Mouse (Mus musculus): ENCODE results near the gene Ddc. TPM values are rescaled to one million over a fixed set of nuclear protein-coding genes. Genes with fewer than 3 reads are reported as not detected.

The Ddc gene
- 1 to 10 TPM; 5.1 to 5.2 TPM for polyA plus RNA-seq (2017; shearing (Covaris generic))

DNA sequence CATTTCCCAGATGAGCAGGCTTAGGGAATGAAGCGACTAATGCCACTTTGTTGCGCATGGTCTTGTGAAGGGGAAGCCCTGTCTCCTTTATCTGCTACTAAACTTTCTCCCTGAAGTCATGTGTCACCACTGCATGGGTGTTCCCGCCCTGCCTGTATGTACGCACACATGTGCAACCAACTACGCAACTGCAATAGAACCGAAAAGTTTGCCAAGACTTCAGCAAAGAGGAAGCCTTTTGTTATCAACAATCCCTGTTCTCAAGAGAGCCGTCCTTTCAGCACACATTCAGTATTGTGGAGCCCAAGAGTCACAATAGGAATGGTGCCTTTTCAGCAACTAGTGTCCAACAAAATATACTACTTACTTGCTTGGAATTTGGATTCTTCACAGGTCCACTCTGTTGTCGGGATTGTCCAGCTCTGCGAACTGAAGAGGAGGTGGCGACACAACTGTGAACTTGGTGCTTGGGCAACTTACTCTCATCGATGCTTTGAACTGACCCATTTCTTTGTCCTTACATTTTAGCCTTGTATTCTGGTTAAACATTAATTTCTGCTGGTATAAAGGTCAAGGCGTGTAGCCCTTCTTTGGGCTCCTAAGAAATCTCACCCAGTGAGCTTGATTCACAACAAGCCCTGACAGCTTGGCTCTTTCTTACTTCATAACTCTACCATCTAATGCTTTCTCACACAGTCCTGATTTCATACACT is at the start of gene Ddc:
TSS of gene Ddc (minus strand) at position 500 of the 713 bp plus-strand sequence.
- ATAC-seq: no peak

- ATAC-seq: no peak
Measured at GRCm38 (mm10) chr11:11945766-11946165, 47.8 kb upstream of the Ddc start.

- ATAC-seq: no peak
Measured at GRCm38 (mm10) chr11:11944814-11945213, 46.9 kb upstream of the Ddc start.

DNA sequence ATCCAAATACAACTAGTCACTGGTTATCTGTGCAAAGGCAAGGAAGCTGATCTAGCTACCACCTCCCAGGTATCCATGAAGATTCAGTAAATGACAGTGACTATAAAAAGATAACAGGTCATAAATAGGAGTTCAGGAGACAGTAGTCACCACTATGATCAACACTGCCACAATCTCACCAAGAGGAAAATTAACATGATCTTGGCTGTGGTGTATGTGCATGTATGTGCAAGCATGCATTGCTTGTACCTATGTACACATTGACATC is 46.1 kb upstream of the Ddc start:
- no peak for ATAC-seq

DNA sequence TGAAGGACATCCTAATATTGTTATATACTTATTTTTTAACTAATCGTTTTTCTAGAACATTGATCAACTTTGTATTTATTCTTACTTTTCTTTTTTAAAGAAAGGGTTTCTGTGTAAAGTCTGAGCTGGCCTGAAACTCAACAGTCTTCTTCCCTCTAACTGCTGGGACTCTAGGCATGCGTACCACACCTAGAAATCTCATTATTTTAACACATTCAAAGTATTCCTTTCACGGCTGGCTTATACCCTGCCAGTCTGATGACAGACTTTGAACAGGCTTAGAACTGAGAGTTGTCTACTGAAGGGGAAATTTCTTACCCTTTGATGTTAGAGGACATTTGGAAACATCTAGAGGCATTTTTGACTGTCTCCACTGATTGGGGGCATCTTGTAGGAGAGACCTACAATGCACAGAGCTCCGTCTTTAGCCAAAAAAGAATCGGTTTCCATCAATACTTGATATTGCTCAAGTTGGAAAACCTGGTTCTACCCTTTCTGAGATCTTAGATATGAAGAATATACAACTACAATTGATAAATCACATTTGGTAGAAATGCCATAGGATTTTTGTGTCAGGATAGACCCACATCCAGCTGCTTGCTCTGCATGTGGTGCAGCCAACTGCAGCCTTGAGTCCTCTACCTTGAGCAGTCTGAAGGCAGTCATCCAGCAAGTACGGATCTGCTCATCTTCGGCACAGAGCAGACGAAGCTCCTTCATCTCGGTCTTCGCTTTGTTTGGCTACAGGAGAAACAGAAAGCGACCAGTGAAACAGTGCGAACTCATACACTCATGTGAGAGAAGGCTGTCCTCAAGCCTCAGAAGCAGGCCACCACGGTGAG is 45.5 kb upstream of the Ddc start:
- ATAC-seq: no peak

GRCm38 (mm10) chr11:11942320-11943217 is 44.6 kb upstream of the Ddc start:
- ATAC-seq: no peak

- ATAC-seq: no peak
Measured at GRCm38 (mm10) chr11:11940833-11941681, 43.1 kb upstream of the Ddc start.

GRCm38 (mm10) chr11:11939611-11940010 is 41.7 kb upstream of the Ddc start:
- no peak for ATAC-seq

GRCm38 (mm10) chr11:11938591-11938990 is 40.6 kb upstream of the Ddc start:
- no peak for ATAC-seq

- ATAC-seq: no peak
Measured at GRCm38 (mm10) chr11:11937340-11938030, 39.5 kb upstream of the Ddc start.

DNA sequence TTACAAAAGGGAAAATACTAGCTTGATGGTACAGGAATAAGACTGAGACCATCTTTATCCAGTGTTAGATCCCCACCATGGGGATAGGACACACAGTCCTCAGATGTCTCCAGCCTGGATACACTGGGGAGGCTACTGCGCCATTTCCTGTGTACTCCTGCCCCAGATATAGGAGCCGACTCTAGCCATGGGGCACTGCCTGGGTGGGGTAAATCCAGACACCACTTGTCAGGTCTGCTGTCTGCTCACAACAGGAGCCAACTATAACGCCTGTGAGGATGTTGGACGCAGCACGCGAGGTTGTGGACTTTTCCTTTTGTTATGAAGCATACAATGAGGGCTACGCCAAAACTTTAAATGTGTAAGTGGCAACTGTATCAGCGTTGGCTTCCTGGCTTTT is 36.9 kb upstream of the Ddc start:
- no peak for ATAC-seq

DNA sequence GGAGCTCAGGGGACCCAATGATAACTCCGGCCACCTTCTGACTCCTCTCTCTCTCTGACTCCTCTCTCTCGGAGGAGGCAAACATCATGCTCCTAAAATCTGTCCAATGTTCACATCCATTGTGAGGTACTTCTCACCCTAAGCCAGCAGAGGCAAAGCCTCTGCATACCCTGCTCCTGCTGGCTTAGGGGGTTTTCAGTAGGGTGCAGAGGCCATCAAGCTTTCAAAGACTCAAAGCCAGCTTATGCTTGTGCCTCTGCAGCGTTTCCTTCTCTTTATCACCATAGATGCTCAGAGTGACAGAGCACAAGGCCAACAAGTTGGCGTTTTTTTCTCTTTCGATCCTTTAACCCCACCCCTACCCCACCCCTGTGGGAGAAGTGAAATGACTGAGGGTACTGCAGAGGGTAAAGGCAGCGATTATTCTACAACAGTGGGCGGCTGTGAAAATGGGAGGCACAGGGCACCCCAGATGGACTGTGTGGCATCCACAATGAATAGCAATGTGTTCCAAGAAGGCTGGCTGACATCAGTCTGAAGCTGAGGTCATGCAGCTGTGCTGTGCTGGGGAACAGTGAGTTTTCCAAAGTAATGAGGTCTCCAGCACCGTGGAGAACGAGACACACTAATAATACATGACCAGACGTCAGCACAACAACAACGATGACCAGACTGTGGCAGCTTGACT is 34.3 kb upstream of the Ddc start:
- ATAC-seq: no peak

GRCm38 (mm10) chr11:11931688-11932087 is 33.7 kb upstream of the Ddc start:
- ATAC-seq: no peak

DNA sequence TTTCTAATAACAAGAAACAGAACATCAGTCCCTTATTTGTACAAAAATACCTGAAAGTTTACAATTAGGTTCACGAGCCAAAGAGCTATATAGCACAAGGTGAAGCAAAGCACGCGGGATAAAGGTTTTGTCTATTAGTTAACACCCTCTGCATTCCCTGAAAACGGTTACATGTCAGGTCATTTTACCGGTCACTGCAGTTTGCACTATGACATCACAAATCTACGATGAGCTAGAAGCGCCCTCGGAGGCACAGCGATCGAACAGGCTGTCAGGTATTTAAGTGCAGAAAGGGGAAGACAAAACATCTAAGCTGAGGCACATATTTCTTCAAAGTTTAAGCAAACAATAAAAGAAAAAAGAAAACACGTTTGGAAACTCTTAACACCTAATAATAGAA is 32.6 kb upstream of the Ddc start:
- ATAC-seq: no peak

GRCm38 (mm10) chr11:11929059-11929458 is 31.1 kb upstream of the Ddc start:
- no peak for ATAC-seq

- ATAC-seq: no peak
Measured at GRCm38 (mm10) chr11:11928586-11928985, 30.6 kb upstream of the Ddc start.

DNA sequence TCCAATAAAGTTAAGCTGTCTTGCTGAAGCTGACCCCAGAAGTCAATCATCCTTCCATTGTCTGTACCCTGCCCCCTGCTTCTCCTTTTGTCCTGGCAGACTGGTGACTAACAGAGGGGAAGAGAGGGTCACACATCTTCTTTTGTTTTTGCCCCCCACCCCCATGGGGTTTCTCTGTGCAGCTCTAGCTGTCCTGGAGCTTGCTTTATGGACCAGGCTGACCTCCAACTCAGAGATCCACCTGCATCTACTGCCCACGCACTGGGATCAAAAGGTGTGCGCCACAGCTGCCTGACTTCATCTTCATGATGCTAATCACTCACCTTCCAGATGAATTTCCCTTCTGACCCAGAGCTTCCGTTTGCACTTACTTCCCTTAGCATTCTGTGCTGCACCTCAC is 26.0 kb upstream of the Ddc start:
- no peak for ATAC-seq

DNA sequence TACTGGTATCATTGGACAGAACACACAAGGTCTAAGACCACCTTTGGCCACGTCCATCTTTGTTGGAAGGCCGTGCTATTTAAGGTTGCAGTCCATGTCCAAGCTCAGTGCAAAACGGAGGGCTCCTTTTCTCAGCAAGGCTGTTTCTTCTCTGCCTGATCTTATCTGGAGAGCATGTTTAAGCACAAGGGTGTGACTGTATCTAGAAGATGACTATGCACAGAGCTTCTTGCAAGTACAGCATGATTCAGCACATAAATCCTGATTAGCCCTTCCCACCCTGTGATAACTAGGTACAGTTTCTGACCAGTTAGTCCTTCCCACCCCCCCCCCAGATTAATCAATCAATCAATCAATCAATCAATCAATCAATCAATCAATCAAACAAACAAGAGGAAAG is 25.4 kb upstream of the Ddc start:
- no peak for ATAC-seq

DNA sequence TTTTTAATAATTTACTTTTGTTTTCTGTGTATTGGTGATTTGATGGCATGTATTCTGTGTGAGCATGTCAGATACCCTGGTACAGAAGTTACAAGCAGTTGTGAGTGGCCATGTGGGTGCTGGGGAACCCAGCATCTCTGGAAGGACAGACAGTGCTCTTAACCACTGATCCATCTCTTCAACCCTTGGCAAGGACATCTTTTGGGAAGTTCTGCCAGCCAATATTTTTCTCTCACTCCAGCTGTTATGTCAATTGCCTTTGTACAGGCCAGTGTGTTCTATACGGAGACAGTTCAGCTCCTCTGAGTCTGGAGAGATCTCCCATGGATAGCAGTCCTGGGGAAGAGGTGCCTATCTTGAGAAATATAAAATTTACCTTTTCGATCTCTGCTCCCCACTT is 24.2 kb upstream of the Ddc start:
- no peak for ATAC-seq

DNA sequence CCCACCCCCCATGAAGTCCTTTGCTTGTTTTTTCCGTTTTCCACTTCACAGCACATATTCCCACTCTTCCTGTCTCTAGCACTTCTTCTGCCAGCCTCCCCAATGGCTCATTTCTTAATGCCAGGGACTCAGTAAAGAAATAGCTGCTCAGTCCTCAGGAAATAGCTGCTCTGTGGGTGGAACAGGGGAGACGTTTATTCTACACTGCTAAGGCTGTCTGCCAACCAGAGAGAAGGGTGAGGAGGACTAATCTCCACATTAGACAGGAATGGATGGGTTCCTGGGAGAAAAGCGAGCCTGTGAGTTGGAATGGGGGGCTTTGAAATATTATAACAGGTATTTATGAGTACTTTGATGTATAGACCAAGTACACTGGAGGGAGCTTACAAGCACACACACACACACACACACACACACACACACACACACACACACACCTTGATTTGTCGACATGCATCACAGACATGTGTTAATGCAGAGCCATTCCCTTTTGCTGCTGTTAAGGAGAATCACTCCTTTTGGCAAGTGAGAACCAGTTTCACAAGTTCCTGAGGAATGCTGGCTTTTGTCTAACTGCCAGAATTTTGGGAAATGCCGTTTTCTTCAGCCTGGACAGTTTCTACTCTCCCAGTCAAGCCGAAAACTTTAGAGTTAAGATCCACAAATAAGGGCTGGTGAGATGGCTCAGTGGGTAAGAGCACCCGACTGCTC is 9.9 kb upstream of the Ddc start:
- ATAC-seq: no peak

All from CD4-positive, CD25-positive, alpha-beta regulatory T cell, adult 4 months (primary cell).